Mouse (Mus musculus) CH12.LX (cell line): ENCODE measurements around the gene Tspyl3.

Experiments used
- CHD2 ChIP-seq: IDR thresholded peaks from 2 replicates; pipeline ENCODE4 v1.6.1; 2011; ENCODE audit warnings: low read length, improper control_type of control experiment
- CTCF ChIP-seq, 2 experiments: IDR thresholded peaks in 1 of 2; conservative IDR thresholded peaks in 1 of 2; 2 replicates each; pipeline ENCODE4 v1.5.1; 2011 to 2012; ENCODE audit warnings: low read depth in 2 of 2, low read length in 2 of 2, improper control_type of control experiment in 1 of 2, inconsistent platforms in 1 of 2, mild to moderate bottlenecking in 1 of 2, moderate library complexity in 1 of 2
- E2F4 ChIP-seq: IDR thresholded peaks from 2 replicates; pipeline ENCODE4 v1.6.1; 2011; ENCODE audit warnings: low read depth, low read length, improper control_type of control experiment; ENCODE audit not compliant: insufficient replicate concordance
- EP300 ChIP-seq: IDR thresholded peaks from 2 replicates; pipeline ENCODE4 v1.6.1; 2011; ENCODE audit warnings: low read length, improper control_type of control experiment
- GABPA ChIP-seq: IDR thresholded peaks from 2 replicates; pipeline ENCODE4 v1.6.1; 2012; ENCODE audit warnings: low read depth, low read length, improper control_type of control experiment, inconsistent platforms; ENCODE audit not compliant: insufficient replicate concordance
- JUN ChIP-seq: IDR thresholded peaks from 2 replicates; pipeline ENCODE4 v1.6.1; 2011; ENCODE audit warnings: low read depth, mild to moderate bottlenecking, low read length, improper control_type of control experiment, moderate library complexity; ENCODE audit not compliant: insufficient read depth
- MAX ChIP-seq: IDR thresholded peaks from 2 replicates; pipeline ENCODE4 v1.6.1; 2011; ENCODE audit warnings: low read length, improper control_type of control experiment
- MAZ ChIP-seq: IDR thresholded peaks from 2 replicates; pipeline ENCODE4 v1.6.1; 2012; ENCODE audit warnings: low read depth, mild to moderate bottlenecking, inconsistent platforms, low read length, improper control_type of control experiment, moderate library complexity
- POLR2A ChIP-seq: IDR thresholded peaks from 2 replicates; pipeline ENCODE4 v1.6.1; 2011; ENCODE audit warnings: low read depth, mild to moderate bottlenecking, improper control_type of control experiment, low read length
- SIN3A ChIP-seq: IDR thresholded peaks from 2 replicates; pipeline ENCODE4 v1.6.1; 2012; ENCODE audit warnings: low read length, improper control_type of control experiment, inconsistent platforms
- TBP ChIP-seq: conservative IDR thresholded peaks from 2 replicates; pipeline ENCODE4 v1.6.1; 2011; ENCODE audit warnings: low read depth, low read length, improper control_type of control experiment
- ZKSCAN1 ChIP-seq: IDR thresholded peaks from 2 replicates; pipeline ENCODE4 v1.6.1; 2012; ENCODE audit warnings: low read depth, inconsistent platforms, low read length, improper control_type of control experiment, borderline replicate concordance

GRCm38 (mm10) chr2:153208149-153208548, 17.1 kb downstream of the Tspyl3 start:
- TF ChIP-seq CTCF (conservative IDR thresholded peaks at IDR 0.05 in 1 of 2, IDR thresholded peaks at IDR 0.05 in 1 of 2; ENCODE audit: low read depth in 2 of 2, low read length in 2 of 2) (no peak), ZKSCAN1 (no peak), E2F4 (no peak), POLR2A (no peak), EP300 (no peak), MAZ (no peak), JUN (no peak), SIN3A (no peak), TBP (no peak), GABPA (no peak), MAX (no peak), CHD2 (no peak)
